Mouse (Mus musculus) embryonic facial prominence, embryonic 13.5 days (tissue): ENCODE measurements around the gene Glo1. TPM values are rescaled to one million over a fixed set of nuclear protein-coding genes. Genes with fewer than 3 reads are reported as not detected.

Experiments used
- ATAC-seq: fragments of 200-750 bp; cut with Nextera tagmentation; 2 replicates; pipeline ENCODE4 v1.8.0; 2017; ENCODE audit warnings: low read depth; ENCODE audit not compliant: insufficient number of reproducible peaks, insufficient read depth, low FRiP score, low TSS enrichment
- H3K27ac ChIP-seq: fragments of 300-500 bp; sonication (generic); 2 replicates; pipeline ENCODE4 v1.5.1; 2015; ENCODE audit warnings: moderate library complexity, mild to moderate bottlenecking, inconsistent platforms
- H3K27me3 ChIP-seq: fragments of 300-500 bp; sonication (generic); 2 replicates; pipeline ENCODE4 v1.6.1; 2015; ENCODE audit warnings: mild to moderate bottlenecking, inconsistent platforms
- H3K36me3 ChIP-seq: fragments of 300-500 bp; sonication (generic); 2 replicates; pipeline ENCODE4 v1.6.1; 2015; ENCODE audit warnings: mild to moderate bottlenecking, inconsistent platforms
- H3K4me1 ChIP-seq: fragments of 300-500 bp; sonication (generic); 2 replicates; pipeline ENCODE4 v1.6.1; 2015; ENCODE audit warnings: inconsistent platforms
- H3K4me2 ChIP-seq: fragments of 300-500 bp; sonication (generic); 2 replicates; pipeline ENCODE4 v1.6.1; 2015; ENCODE audit warnings: moderate library complexity, mild to moderate bottlenecking, inconsistent platforms
- H3K4me3 ChIP-seq: fragments of 300-500 bp; sonication (generic); 2 replicates; pipeline ENCODE4 v1.5.1; 2015; ENCODE audit warnings: mild to moderate bottlenecking, inconsistent platforms
- H3K9ac ChIP-seq: fragments of 300-500 bp; sonication (generic); 2 replicates; pipeline ENCODE4 v1.6.1; 2015; ENCODE audit warnings: mild to moderate bottlenecking, inconsistent platforms
- H3K9me3 ChIP-seq: fragments of 300-500 bp; sonication (generic); 2 replicates; pipeline ENCODE4 v1.6.1; 2016; ENCODE audit warnings: inconsistent platforms
- WGBS: fragments of 180-500 bp; shearing (Covaris S2); methylation state at CpG from one replicate; pipeline ENCODE4 v1.1.7; 2015; ENCODE audit warnings: mixed read lengths; 5-methylcytosine and 5-hydroxymethylcytosine counted together
- polyA plus RNA-seq: library from polyadenylated mRNA; unstranded; fragments of >200 nt; fragmentation: Nextera tagmentation; extraction: Ambion mirVana; gene quantifications from 2 replicates; pipeline ENCODE4 v1.2.1, GENCODE M21; 2015

The Glo1 gene
- polyA plus RNA-seq, 1 experiment from 2014 or later, result 217 TPM

DNA sequence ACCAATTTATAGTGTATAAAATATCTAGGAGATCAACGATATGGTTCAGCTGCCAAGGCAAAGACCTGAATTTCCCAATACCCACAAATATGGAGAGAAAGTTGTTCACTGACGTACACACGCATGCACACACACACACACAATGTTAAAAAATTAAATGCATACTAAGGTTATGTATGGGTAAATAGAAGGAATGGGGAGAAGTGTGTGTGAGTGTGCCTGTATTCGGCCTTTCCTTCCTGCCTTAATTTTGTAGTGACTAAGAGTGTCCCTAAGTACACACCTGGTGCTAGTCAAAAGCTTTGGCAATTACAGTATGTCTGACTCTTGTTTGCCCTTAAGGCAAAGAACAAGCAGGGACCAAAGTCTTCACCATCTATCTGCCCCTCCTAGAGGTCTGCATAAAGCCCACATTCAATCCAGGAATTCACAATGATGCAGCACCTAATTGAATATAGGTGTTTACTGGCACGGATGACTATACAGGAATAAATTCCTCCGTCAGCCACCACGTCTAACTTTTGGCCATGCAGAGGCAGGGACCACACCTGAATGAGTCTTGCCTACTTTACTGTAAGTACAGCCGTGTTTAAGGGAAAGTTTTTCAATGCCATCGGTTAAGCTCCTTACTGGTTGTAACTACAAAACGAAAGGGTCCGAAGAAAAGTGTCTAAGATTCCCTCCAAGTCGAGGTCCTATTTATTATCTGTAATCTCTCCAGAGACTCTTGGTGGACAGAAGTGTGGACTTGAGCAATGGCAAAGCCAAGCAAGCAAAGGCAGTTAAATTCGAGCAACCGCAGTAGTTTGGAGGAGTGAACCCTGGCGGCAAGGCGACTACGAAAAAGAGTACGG is 15.2 kb downstream of the Glo1 start:
- 22% methylated on average over 18 of the region's 18 CpGs for WGBS
- Histone ChIP-seq H3K36me3 (0 out of 2 replicates have a peak, but pooled peaks cover 5% of the 10 kb centered on the region), H3K9ac (peak overlapping the region; percentile 87), H3K4me2 (peak overlapping the region; percentile 61), H3K9me3 (no peaks in the 10 kb centered on the region), H3K27ac (peak overlapping the region; percentile 89), H3K4me1 (peaks cover 34% of the 10 kb centered on the region), H3K27me3 (no peaks in the 10 kb centered on the region), H3K4me3 (peak overlapping the region; percentile 72)
- ATAC-seq, result no peak

DNA sequence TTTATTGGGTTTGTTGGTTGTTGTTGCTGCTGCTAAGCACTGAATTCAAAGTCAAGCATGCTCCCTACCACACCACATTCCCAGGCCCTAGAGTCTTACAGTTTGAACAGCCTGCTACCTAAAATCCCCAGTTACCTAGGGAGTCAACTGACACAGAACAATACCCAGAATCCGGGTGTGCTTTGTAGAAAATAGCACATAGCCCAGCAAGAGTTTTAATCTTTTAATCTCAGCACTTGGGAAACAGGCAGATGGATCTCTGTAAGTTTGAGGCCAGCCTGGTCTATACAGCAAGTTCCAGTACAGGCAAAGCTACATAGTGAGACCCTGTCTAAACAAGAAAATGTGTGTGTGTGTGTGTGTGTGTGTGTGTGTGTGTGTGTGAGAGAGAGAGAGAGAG is 15.9 kb downstream of the Glo1 start:
- H3K4me2 ChIP-seq, result peak overlapping the region; percentile 61; the same call in 1 of the 2 replicates
- no peak overlapping the region for H3K4me3 ChIP-seq
- 0 out of 2 replicates have a peak, but pooled peaks cover 5% of the 10 kb centered on the region for H3K36me3 ChIP-seq
- no peak overlapping the region for H3K9ac ChIP-seq
- H3K4me1 ChIP-seq, result peaks cover 40% of the 10 kb centered on the region
- H3K27ac ChIP-seq, result no peak overlapping the region
- no peak for ATAC-seq
- WGBS, result 63% methylated on average over 1 of the region's 1 CpGs
- no peaks in the 10 kb centered on the region for H3K27me3 ChIP-seq
- H3K9me3 ChIP-seq, result no peaks in the 10 kb centered on the region

- ATAC-seq, result no peak
- 94% methylated on average over 5 of the region's 5 CpGs for WGBS
- H3K4me1 ChIP-seq, result peaks cover 43% of the 10 kb centered on the region
These were observed 16.7 kb downstream of the Glo1 start for GRCm38 (mm10) chr17:30609980-30610307.

DNA sequence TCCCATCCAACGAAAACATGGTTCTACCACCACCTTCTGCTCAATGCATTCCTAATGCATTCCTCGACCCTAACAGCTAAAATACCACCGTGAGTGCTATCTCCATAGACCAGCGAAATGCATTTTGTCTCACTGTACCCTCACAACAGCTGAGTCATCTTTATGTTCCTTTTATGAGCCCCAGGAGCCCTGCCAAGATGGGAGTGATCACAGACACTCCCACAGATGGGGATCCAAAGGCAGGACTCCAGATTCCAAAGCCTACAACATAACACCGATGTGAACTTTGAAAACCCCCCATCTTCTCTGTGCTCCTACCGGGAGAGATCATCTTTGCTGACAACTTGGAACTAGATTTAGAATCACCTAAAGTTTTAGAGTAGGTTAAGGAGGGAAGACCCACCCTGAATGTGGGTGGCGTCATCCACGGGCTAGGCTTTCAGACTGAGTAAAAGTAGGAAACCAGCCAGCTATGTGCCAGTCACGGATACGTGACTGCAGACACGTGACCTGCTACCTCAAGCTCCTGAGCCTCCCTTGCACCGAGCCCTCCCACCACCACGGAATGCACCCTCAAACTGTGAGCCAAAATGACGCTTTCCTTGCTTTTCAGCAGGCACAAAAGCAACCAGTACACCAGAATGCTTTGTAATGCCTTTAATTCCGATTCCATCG is 17.2 kb downstream of the Glo1 start:
- no peak overlapping the region for H3K27ac ChIP-seq
- no peaks in the 10 kb centered on the region for H3K27me3 ChIP-seq
- H3K36me3 ChIP-seq, result 0 out of 2 replicates have a peak, but pooled peaks cover 5% of the 10 kb centered on the region
- ATAC-seq, result no peak
- WGBS, result 88% methylated on average over 16 of the region's 16 CpGs
- no peak overlapping the region for H3K4me2 ChIP-seq
- H3K4me1 ChIP-seq, result peaks cover 43% of the 10 kb centered on the region
- H3K4me3 ChIP-seq, result no peak overlapping the region
- H3K9me3 ChIP-seq, result no peaks in the 10 kb centered on the region
- H3K9ac ChIP-seq, result no peak overlapping the region

More at GRCm38 (mm10) chr17:30609980-30610307, 16.7 kb downstream of the Glo1 start:
- Histone ChIP-seq H3K9me3 (no peaks in the 10 kb centered on the region), H3K4me2 (no peak overlapping the region), H3K27me3 (no peaks in the 10 kb centered on the region), H3K4me3 (no peak overlapping the region), H3K27ac (no peak overlapping the region), H3K9ac (no peak overlapping the region), H3K36me3 (0 out of 2 replicates have a peak, but pooled peaks cover 5% of the 10 kb centered on the region)

DNA sequence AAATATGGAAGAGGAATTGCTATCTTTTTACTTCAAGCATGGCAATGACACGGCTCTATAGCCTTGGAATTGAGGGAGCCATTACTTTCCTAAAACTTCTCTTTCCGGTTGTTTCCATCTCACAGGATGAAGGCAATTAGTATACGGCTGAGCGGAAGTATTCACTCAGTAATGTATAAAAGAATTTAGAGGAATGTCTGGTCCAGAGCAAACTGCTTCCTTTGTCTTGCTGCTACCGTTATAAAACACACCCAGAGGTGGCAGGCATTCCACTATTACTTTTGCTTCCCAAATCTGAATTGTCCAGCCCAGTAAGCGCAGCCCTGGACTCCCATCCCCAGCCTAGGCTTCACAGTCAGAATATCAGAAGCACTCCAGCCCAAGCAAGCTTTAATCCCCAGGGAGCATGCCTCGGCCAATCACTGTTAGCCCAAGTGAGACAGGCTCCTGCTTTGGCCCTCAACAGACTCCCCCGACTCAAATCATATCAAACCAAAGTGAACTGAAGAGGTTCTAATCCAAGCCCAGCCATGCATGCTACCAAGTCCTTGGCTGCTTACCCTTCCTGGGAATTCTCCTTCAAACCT is 18.7 kb downstream of the Glo1 start:
- 57% methylated on average over 8 of the region's 8 CpGs for WGBS
- no peak overlapping the region for H3K27ac ChIP-seq
- peaks cover 12% of the 10 kb centered on the region for H3K36me3 ChIP-seq
- H3K9ac ChIP-seq, result no peak overlapping the region
- no peak for ATAC-seq
- no peak overlapping the region for H3K4me3 ChIP-seq
- H3K4me1 ChIP-seq, result peaks cover 43% of the 10 kb centered on the region
- H3K4me2 ChIP-seq, result no peak overlapping the region
- no peaks in the 10 kb centered on the region for H3K27me3 ChIP-seq
- no peaks in the 10 kb centered on the region for H3K9me3 ChIP-seq

- no peak for ATAC-seq
These were observed 19.3 kb downstream of the Glo1 start for GRCm38 (mm10) chr17:30607330-30607729.

GRCm38 (mm10) chr17:30606634-30607081 is 20.0 kb downstream of the Glo1 start:
- ATAC-seq, result no peak

More at GRCm38 (mm10) chr17:30607330-30607729, 19.3 kb downstream of the Glo1 start:
- Histone ChIP-seq H3K9ac (no peak overlapping the region), H3K4me2 (no peak overlapping the region), H3K9me3 (no peaks in the 10 kb centered on the region), H3K4me1 (peaks cover 43% of the 10 kb centered on the region), H3K27ac (no peak overlapping the region), H3K36me3 (peaks cover 19% of the 10 kb centered on the region), H3K4me3 (no peak overlapping the region), H3K27me3 (no peaks in the 10 kb centered on the region)
- 85% methylated on average over 7 of the region's 7 CpGs for WGBS

DNA sequence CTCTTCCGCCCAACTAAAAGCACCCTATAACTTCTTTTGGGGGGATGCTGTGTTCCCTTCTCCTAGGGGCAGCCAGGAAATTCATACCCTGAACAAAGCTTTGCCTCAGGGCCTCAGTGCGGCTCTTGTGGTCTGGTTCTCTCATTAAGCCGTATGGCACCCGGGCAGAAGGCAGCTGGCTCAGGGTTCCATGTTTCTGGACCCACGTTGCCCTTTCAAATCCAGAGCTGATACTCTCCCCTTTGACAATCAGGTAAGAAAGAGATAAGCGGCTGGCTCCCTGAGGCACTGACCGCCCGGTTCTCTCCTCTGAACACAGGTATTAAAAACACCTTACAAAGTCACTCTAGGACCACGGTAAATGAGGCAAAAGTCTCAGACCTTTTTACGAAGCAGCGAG is 20.5 kb downstream of the Glo1 start:
- H3K4me3 ChIP-seq, result no peak overlapping the region
- no peak overlapping the region for H3K27ac ChIP-seq
- WGBS, result 81% methylated on average over 11 of the region's 11 CpGs
- no peak overlapping the region for H3K9ac ChIP-seq
- H3K4me2 ChIP-seq, result no peak overlapping the region
- H3K9me3 ChIP-seq, result no peaks in the 10 kb centered on the region
- H3K27me3 ChIP-seq, result no peaks in the 10 kb centered on the region
- no peak for ATAC-seq
- H3K36me3 ChIP-seq, result peaks cover 29% of the 10 kb centered on the region
- peaks cover 38% of the 10 kb centered on the region for H3K4me1 ChIP-seq

More at GRCm38 (mm10) chr17:30606634-30607081, 20.0 kb downstream of the Glo1 start:
- no peak overlapping the region for H3K9ac ChIP-seq
- peaks cover 26% of the 10 kb centered on the region for H3K36me3 ChIP-seq
- H3K4me1 ChIP-seq, result peaks cover 42% of the 10 kb centered on the region
- no peaks in the 10 kb centered on the region for H3K27me3 ChIP-seq
- no peak overlapping the region for H3K27ac ChIP-seq
- H3K4me2 ChIP-seq, result no peak overlapping the region
- 88% methylated on average over 8 of the region's 8 CpGs for WGBS
- H3K4me3 ChIP-seq, result no peak overlapping the region
- H3K9me3 ChIP-seq, result no peaks in the 10 kb centered on the region

DNA sequence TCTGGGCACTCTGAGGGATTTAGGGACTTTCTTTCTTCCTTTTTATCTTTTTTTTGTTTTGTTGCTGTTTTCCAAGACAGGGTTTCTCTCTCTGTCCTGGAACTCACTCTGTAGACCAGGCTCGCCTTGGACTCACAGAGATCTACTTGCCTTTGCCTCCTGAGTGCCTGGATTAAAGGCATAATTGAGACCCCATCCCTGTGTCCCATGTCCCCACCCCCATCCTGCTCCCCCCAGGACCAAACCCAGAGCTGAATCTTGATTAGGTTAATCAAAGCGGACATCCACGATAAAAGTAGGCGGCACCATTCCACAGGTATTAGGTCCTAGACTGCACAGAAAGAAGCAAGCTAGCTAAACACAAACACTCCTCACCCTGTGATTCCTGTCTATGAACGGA is 21.7 kb downstream of the Glo1 start:
- Histone ChIP-seq H3K4me1 (peaks cover 29% of the 10 kb centered on the region), H3K9me3 (no peaks in the 10 kb centered on the region), H3K36me3 (peaks cover 41% of the 10 kb centered on the region), H3K4me2 (no peak overlapping the region), H3K27me3 (no peaks in the 10 kb centered on the region), H3K27ac (no peak overlapping the region), H3K9ac (no peak overlapping the region), H3K4me3 (no peak overlapping the region)
- ATAC-seq, result no peak
- WGBS, result 77% methylated on average over 5 of the region's 5 CpGs

DNA sequence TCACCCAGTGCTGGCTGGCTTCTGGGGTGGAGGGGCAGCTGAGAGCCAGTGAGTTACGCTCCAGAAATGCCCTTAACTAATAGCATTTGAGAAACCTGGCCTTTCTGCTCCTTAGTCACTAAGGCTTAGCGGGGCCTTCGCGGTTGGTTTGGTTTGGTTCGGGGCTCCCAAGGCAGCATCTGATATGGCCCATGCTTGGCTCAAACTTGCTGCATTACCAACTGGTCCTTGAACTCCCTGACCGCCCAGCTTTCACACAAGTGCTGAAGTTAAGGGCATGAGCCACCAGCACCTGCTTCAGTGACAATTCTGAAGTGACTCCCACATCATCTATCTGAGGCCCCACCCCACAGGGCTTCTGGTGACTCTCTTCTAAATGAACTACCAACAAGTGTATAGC is 22.4 kb downstream of the Glo1 start:
- H3K27ac ChIP-seq, result no peak overlapping the region
- H3K9ac ChIP-seq, result no peak overlapping the region
- no peak overlapping the region for H3K4me2 ChIP-seq
- H3K36me3 ChIP-seq, result peaks cover 46% of the 10 kb centered on the region
- no peaks in the 10 kb centered on the region for H3K27me3 ChIP-seq
- H3K4me1 ChIP-seq, result peaks cover 23% of the 10 kb centered on the region
- ATAC-seq, result no peak
- H3K9me3 ChIP-seq, result no peaks in the 10 kb centered on the region
- 89% methylated on average over 6 of the region's 6 CpGs for WGBS
- H3K4me3 ChIP-seq, result no peak overlapping the region

DNA sequence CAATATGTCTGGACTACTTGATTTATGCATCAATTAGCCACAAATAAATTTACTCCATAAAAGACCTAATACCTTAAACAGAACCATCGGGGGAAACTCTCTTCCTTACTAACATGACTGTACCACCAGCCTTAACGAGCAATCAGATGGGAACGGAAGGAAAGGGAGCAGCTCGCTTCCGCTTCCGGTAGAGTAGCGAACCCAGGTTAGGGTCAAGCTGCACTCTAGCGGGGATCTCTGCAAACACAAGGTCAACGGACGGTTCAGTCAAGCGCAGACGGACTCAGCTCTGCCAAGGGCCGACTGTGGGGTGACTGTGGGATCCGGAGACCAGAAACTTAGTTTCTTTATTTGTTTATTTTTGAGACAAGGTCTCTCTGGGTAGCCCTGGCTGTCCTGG is 24.5 kb downstream of the Glo1 start:
- 94% methylated on average over 14 of the region's 14 CpGs for WGBS
- Histone ChIP-seq H3K9me3 (no peaks in the 10 kb centered on the region), H3K36me3 (peaks cover 60% of the 10 kb centered on the region)

More for the DNA sequence above, 24.5 kb downstream of the Glo1 start:
- H3K4me1 ChIP-seq, result peaks cover 10% of the 10 kb centered on the region
- no peak overlapping the region for H3K9ac ChIP-seq
- no peaks in the 10 kb centered on the region for H3K27me3 ChIP-seq
- H3K4me2 ChIP-seq, result no peak overlapping the region
- ATAC-seq, result no peak
- no peak overlapping the region for H3K4me3 ChIP-seq
- H3K27ac ChIP-seq, result no peak overlapping the region
